Mouse (Mus musculus): ENCODE data around the gene Lrrc8d. TPM values are rescaled to one million over a fixed set of nuclear protein-coding genes. Genes with fewer than 3 reads are reported as not detected.
"Not testable (repeated sequence)": the region's sequence is repeated elsewhere in the genome, so short reads cannot be mapped to it uniquely, and the experiment has no call there.

Gene Lrrc8d
- polyA plus RNA-seq, 1 experiment from 2014 or later = 11.6 TPM

- Histone ChIP-seq H3K27ac (0 out of 2 replicates have a peak overlapping the region, but pooled peaks have one; percentile 17), H3K4me2 (no peak overlapping the region), H3K4me1 (0 out of 2 replicates have a peak, but pooled peaks cover 7% of the 10 kb centered on the region), H3K4me3 (no peak overlapping the region), H3K36me3 (no peaks in the 10 kb centered on the region), H3K27me3 (no peaks in the 10 kb centered on the region), H3K9ac (no peak overlapping the region), H3K9me3 (no peaks in the 10 kb centered on the region)
- 58% methylated on average over 8 of the region's 8 CpGs for WGBS
- ATAC-seq (ENCODE audit: insufficient number of reproducible peaks, low FRiP score, low TSS enrichment, low read depth) = no peak
Measured at GRCm38 (mm10) chr5:105858754-105859694, 159.3 kb downstream of the Lrrc8d start.

- Histone ChIP-seq H3K9me3 (no peaks in the 10 kb centered on the region), H3K27me3 (no peaks in the 10 kb centered on the region), H3K4me1 (0 out of 2 replicates have a peak, but pooled peaks cover 7% of the 10 kb centered on the region), H3K36me3 (no peaks in the 10 kb centered on the region), H3K4me3 (no peak overlapping the region), H3K4me2 (no peak overlapping the region), H3K9ac (no peak overlapping the region), H3K27ac (0 out of 2 replicates have a peak overlapping the region, but pooled peaks have one; percentile 17)
- 40% methylated on average over 11 of the region's 11 CpGs for WGBS
- ATAC-seq (ENCODE audit: insufficient number of reproducible peaks, low FRiP score, low TSS enrichment, low read depth) = no peak
Measured at GRCm38 (mm10) chr5:105859716-105860460, 160.1 kb downstream of the Lrrc8d start.

- Histone ChIP-seq H3K27ac (no peak overlapping the region), H3K4me1 (0 out of 2 replicates have a peak, but pooled peaks cover 7% of the 10 kb centered on the region), H3K36me3 (no peaks in the 10 kb centered on the region), H3K4me2 (no peak overlapping the region), H3K27me3 (no peaks in the 10 kb centered on the region), H3K9me3 (no peaks in the 10 kb centered on the region), H3K4me3 (no peak overlapping the region), H3K9ac (no peak overlapping the region)
- ATAC-seq (ENCODE audit: insufficient number of reproducible peaks, low FRiP score, low TSS enrichment, low read depth) = no peak
- WGBS = 87% methylated on average over 10 of the region's 10 CpGs
Measured at GRCm38 (mm10) chr5:105860461-105860835, 160.7 kb downstream of the Lrrc8d start.

GRCm38 (mm10) chr5:105861616-105862015, 161.8 kb downstream of the Lrrc8d start:
- no peak overlapping the region for H3K4me2 ChIP-seq
- no peaks in the 10 kb centered on the region for H3K9me3 ChIP-seq
- no peaks in the 10 kb centered on the region for H3K36me3 ChIP-seq
- no peak overlapping the region for H3K9ac ChIP-seq
- 89% methylated on average over 5 of the region's 5 CpGs for WGBS
- no peak overlapping the region for H3K4me3 ChIP-seq
- no peak overlapping the region for H3K27ac ChIP-seq
- 0 out of 2 replicates have a peak, but pooled peaks cover 7% of the 10 kb centered on the region for H3K4me1 ChIP-seq
- H3K27me3 ChIP-seq = no peaks in the 10 kb centered on the region
- no peak for ATAC-seq (ENCODE audit: insufficient number of reproducible peaks, low FRiP score, low TSS enrichment, low read depth)

- 60% methylated on average over 5 of the region's 5 CpGs for WGBS
- not testable (repeated sequence) for H3K36me3 ChIP-seq; H3K4me3 ChIP-seq; H3K9me3 ChIP-seq; H3K27ac ChIP-seq; H3K27me3 ChIP-seq; ATAC-seq (ENCODE audit: insufficient number of reproducible peaks, low FRiP score, low TSS enrichment, low read depth); H3K4me2 ChIP-seq; H3K9ac ChIP-seq
- peaks cover 13% of the 10 kb centered on the region for H3K4me1 ChIP-seq
Measured at GRCm38 (mm10) chr5:105865110-105865628, 165.4 kb downstream of the Lrrc8d start.

- H3K36me3 ChIP-seq = no peaks in the 10 kb centered on the region
- no peaks in the 10 kb centered on the region for H3K27me3 ChIP-seq
- H3K9ac ChIP-seq = no peak overlapping the region
- 13% methylated on average over 4 of the region's 4 CpGs for WGBS
- no peak for ATAC-seq (ENCODE audit: insufficient number of reproducible peaks, low FRiP score, low TSS enrichment, low read depth)
- H3K27ac ChIP-seq = no peak overlapping the region
- no peaks in the 10 kb centered on the region for H3K9me3 ChIP-seq
- H3K4me3 ChIP-seq = no peak overlapping the region
- H3K4me1 ChIP-seq = peaks cover 13% of the 10 kb centered on the region
- 0 out of 2 replicates have a peak overlapping the region, but pooled peaks have one; percentile 19 for H3K4me2 ChIP-seq
Measured at GRCm38 (mm10) chr5:105867427-105867826, 167.7 kb downstream of the Lrrc8d start.

- WGBS = 54% methylated on average over 16 of the region's 16 CpGs
- no peak overlapping the region for H3K9ac ChIP-seq
- H3K36me3 ChIP-seq = no peaks in the 10 kb centered on the region
- no peak overlapping the region for H3K4me3 ChIP-seq
- no peak overlapping the region for H3K27ac ChIP-seq
- ATAC-seq (ENCODE audit: insufficient number of reproducible peaks, low FRiP score, low TSS enrichment, low read depth) = no peak
- H3K9me3 ChIP-seq = no peaks in the 10 kb centered on the region
- no peaks in the 10 kb centered on the region for H3K27me3 ChIP-seq
- peaks cover 13% of the 10 kb centered on the region for H3K4me1 ChIP-seq
- H3K4me2 ChIP-seq = 0 out of 2 replicates have a peak overlapping the region, but pooled peaks have one; percentile 19
Measured at GRCm38 (mm10) chr5:105867841-105868447, 168.2 kb downstream of the Lrrc8d start.

- no peak for ATAC-seq (ENCODE audit: insufficient number of reproducible peaks, low FRiP score, low TSS enrichment, low read depth)
- H3K9ac ChIP-seq = no peak overlapping the region
- H3K27me3 ChIP-seq = no peaks in the 10 kb centered on the region
- H3K27ac ChIP-seq = no peak overlapping the region
- no peaks in the 10 kb centered on the region for H3K9me3 ChIP-seq
- no peak overlapping the region for H3K4me2 ChIP-seq
- 18% methylated on average over 3 of the region's 3 CpGs for WGBS
- no peaks in the 10 kb centered on the region for H3K36me3 ChIP-seq
- peaks cover 13% of the 10 kb centered on the region for H3K4me1 ChIP-seq
- H3K4me3 ChIP-seq = no peak overlapping the region
Measured at GRCm38 (mm10) chr5:105868593-105868992, 168.8 kb downstream of the Lrrc8d start.

GRCm38 (mm10) chr5:105869739-105870138, 170.0 kb downstream of the Lrrc8d start:
- Histone ChIP-seq H3K4me1 (peaks cover 13% of the 10 kb centered on the region), H3K4me2 (no peak overlapping the region), H3K9ac (no peak overlapping the region), H3K27me3 (no peaks in the 10 kb centered on the region), H3K36me3 (no peaks in the 10 kb centered on the region), H3K4me3 (no peak overlapping the region), H3K27ac (no peak overlapping the region), H3K9me3 (no peaks in the 10 kb centered on the region)
- 85% methylated on average over 7 of the region's 7 CpGs for WGBS
- no peak for ATAC-seq (ENCODE audit: insufficient number of reproducible peaks, low FRiP score, low TSS enrichment, low read depth)

GRCm38 (mm10) chr5:105871140-105871539, 171.4 kb downstream of the Lrrc8d start:
- Histone ChIP-seq H3K9me3 (no peaks in the 10 kb centered on the region), H3K27me3 (no peaks in the 10 kb centered on the region), H3K4me2 (no peak overlapping the region), H3K9ac (no peak overlapping the region), H3K4me3 (no peak overlapping the region), H3K36me3 (no peaks in the 10 kb centered on the region), H3K27ac (no peak overlapping the region), H3K4me1 (peaks cover 16% of the 10 kb centered on the region)
- 59% methylated on average over 3 of the region's 3 CpGs for WGBS
- no peak for ATAC-seq (ENCODE audit: insufficient number of reproducible peaks, low FRiP score, low TSS enrichment, low read depth)

GRCm38 (mm10) chr5:105872176-105872575, 172.4 kb downstream of the Lrrc8d start:
- no peak for ATAC-seq (ENCODE audit: insufficient number of reproducible peaks, low FRiP score, low TSS enrichment, low read depth)
- Histone ChIP-seq H3K4me1 (peaks cover 12% of the 10 kb centered on the region), H3K27ac (no peak overlapping the region), H3K9me3 (no peaks in the 10 kb centered on the region), H3K4me3 (no peak overlapping the region), H3K27me3 (no peaks in the 10 kb centered on the region), H3K36me3 (no peaks in the 10 kb centered on the region), H3K9ac (no peak overlapping the region), H3K4me2 (no peak overlapping the region)
- WGBS = 73% methylated on average over 8 of the region's 8 CpGs

Measured in limb, embryonic 15.5 days (tissue).